Mouse (Mus musculus): Measurements from ENCODE around the gene Pou2f2. TPM values are rescaled to one million over a fixed set of nuclear protein-coding genes. Genes with fewer than 3 reads are reported as not detected.

The Pou2f2 gene
- polyA plus RNA-seq, 1 experiment from 2014 or later: 24.1 TPM

- WGBS: 89% methylated on average over 17 of the region's 17 CpGs
- no peaks in the 10 kb centered on the region for H3K4me1 ChIP-seq
- H3K9me3 ChIP-seq (replicated peaks): no peaks in the 10 kb centered on the region
- no peak overlapping the region for H3K9ac ChIP-seq (replicated peaks)
- H3K27me3 ChIP-seq (replicated peaks): no peaks in the 10 kb centered on the region
- H3K36me3 ChIP-seq: peaks cover 17% of the 10 kb centered on the region; the same call in 1 of the 2 replicates
- H3K27ac ChIP-seq (replicated peaks): no peak overlapping the region
- no peak for ATAC-seq (ENCODE audit: low FRiP score)
- H3K4me2 ChIP-seq: no peak overlapping the region
- no peak overlapping the region for H3K4me3 ChIP-seq (replicated peaks)
Observed at GRCm38 (mm10) chr7:25112178-25112955, 67.2 kb downstream of the Pou2f2 start.

GRCm38 (mm10) chr7:25110336-25110735, 69.2 kb downstream of the Pou2f2 start:
- 95% methylated on average over 9 of the region's 9 CpGs for WGBS

GRCm38 (mm10) chr7:25109355-25109754, 70.2 kb downstream of the Pou2f2 start:
- no peaks in the 10 kb centered on the region for H3K9me3 ChIP-seq (replicated peaks)
- H3K9ac ChIP-seq (replicated peaks): no peak overlapping the region
- peaks cover 6% of the 10 kb centered on the region; the same call in 1 of the 2 replicates for H3K36me3 ChIP-seq
- peaks cover 4% of the 10 kb centered on the region; the same call in 1 of the 2 replicates for H3K4me1 ChIP-seq
- H3K27me3 ChIP-seq (replicated peaks): no peaks in the 10 kb centered on the region
- no peak overlapping the region for H3K27ac ChIP-seq (replicated peaks)
- ATAC-seq (ENCODE audit: low FRiP score): no peak
- H3K4me2 ChIP-seq: no peak overlapping the region
- no peak overlapping the region for H3K4me3 ChIP-seq (replicated peaks)
- 80% methylated on average over 12 of the region's 12 CpGs for WGBS

More at GRCm38 (mm10) chr7:25110336-25110735, 69.2 kb downstream of the Pou2f2 start:
- Histone ChIP-seq H3K27me3 (replicated peaks) (no peaks in the 10 kb centered on the region), H3K36me3 (peaks cover 15% of the 10 kb centered on the region; the same call in 1 of the 2 replicates), H3K9me3 (replicated peaks) (no peaks in the 10 kb centered on the region), H3K27ac (replicated peaks) (no peak overlapping the region), H3K4me3 (replicated peaks) (no peak overlapping the region), H3K4me1 (peaks cover 4% of the 10 kb centered on the region; the same call in 1 of the 2 replicates), H3K4me2 (no peak overlapping the region), H3K9ac (replicated peaks) (no peak overlapping the region)
- no peak for ATAC-seq (ENCODE audit: low FRiP score)

- Histone ChIP-seq H3K9ac (replicated peaks) (no peak overlapping the region), H3K4me1 (peaks cover 4% of the 10 kb centered on the region; the same call in 1 of the 2 replicates), H3K27ac (replicated peaks) (no peak overlapping the region), H3K9me3 (replicated peaks) (no peaks in the 10 kb centered on the region), H3K4me2 (no peak overlapping the region), H3K27me3 (replicated peaks) (no peaks in the 10 kb centered on the region), H3K4me3 (replicated peaks) (no peak overlapping the region), H3K36me3 (0 out of 2 replicates have a peak, but pooled peaks cover 2% of the 10 kb centered on the region)
- 46% methylated on average over 17 of the region's 17 CpGs for WGBS
- no peak for ATAC-seq (ENCODE audit: low FRiP score)
Observed at GRCm38 (mm10) chr7:25106790-25107502, 72.6 kb downstream of the Pou2f2 start.

GRCm38 (mm10) chr7:25105411-25106160, 73.9 kb downstream of the Pou2f2 start:
- Histone ChIP-seq H3K4me3 (replicated peaks) (no peak overlapping the region), H3K27me3 (replicated peaks) (no peaks in the 10 kb centered on the region), H3K9ac (replicated peaks) (no peak overlapping the region), H3K36me3 (no peaks in the 10 kb centered on the region), H3K4me1 (peaks cover 4% of the 10 kb centered on the region; the same call in 1 of the 2 replicates), H3K27ac (replicated peaks) (peak overlapping the region; percentile 54; the same call in 1 of the 2 replicates), H3K4me2 (no peak overlapping the region), H3K9me3 (replicated peaks) (no peaks in the 10 kb centered on the region)
- ATAC-seq (ENCODE audit: low FRiP score): peak; percentile 59
- WGBS: 14% methylated on average over 17 of the region's 17 CpGs

DNA sequence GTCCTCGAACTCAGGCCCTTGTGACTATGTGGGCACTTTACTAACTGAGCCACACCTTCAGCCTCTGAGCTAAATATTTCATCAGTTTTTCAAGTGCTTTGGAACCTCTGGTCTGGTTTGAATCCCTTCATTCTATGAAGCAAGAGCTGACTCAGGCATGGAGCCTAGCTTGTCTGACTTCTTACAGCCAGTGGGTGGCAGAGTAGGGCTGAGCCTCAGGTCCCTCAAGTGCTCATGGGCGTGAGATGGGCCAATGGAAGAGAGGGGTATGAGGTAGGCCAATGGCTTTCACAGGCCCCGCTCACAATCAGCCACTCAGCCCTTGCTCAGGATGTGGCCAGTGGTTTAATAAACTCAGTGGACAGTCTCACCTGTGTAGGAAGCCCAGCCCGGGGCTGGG, 79.9 kb downstream of the Pou2f2 start:
- no peak overlapping the region for H3K4me3 ChIP-seq (replicated peaks)
- no peak for ATAC-seq (ENCODE audit: low FRiP score)
- H3K4me2 ChIP-seq: no peak overlapping the region
- 61% methylated on average over 4 of the region's 4 CpGs for WGBS
- no peaks in the 10 kb centered on the region for H3K9me3 ChIP-seq (replicated peaks)
- H3K27me3 ChIP-seq (replicated peaks): no peaks in the 10 kb centered on the region
- H3K4me1 ChIP-seq: no peaks in the 10 kb centered on the region
- no peak overlapping the region for H3K27ac ChIP-seq (replicated peaks)
- H3K9ac ChIP-seq (replicated peaks): no peak overlapping the region
- H3K36me3 ChIP-seq: peaks cover 24% of the 10 kb centered on the region

- no peak overlapping the region for H3K9ac ChIP-seq (replicated peaks)
- no peak overlapping the region for H3K4me2 ChIP-seq
- no peaks in the 10 kb centered on the region for H3K27me3 ChIP-seq (replicated peaks)
- WGBS: 80% methylated on average over 3 of the region's 3 CpGs
- H3K4me3 ChIP-seq (replicated peaks): no peak overlapping the region
- no peaks in the 10 kb centered on the region for H3K4me1 ChIP-seq
- H3K9me3 ChIP-seq (replicated peaks): no peaks in the 10 kb centered on the region
- H3K36me3 ChIP-seq: peaks cover 24% of the 10 kb centered on the region
- no peak overlapping the region for H3K27ac ChIP-seq (replicated peaks)
- no peak for ATAC-seq (ENCODE audit: low FRiP score)
Observed at GRCm38 (mm10) chr7:25098169-25098568, 81.4 kb downstream of the Pou2f2 start.

DNA sequence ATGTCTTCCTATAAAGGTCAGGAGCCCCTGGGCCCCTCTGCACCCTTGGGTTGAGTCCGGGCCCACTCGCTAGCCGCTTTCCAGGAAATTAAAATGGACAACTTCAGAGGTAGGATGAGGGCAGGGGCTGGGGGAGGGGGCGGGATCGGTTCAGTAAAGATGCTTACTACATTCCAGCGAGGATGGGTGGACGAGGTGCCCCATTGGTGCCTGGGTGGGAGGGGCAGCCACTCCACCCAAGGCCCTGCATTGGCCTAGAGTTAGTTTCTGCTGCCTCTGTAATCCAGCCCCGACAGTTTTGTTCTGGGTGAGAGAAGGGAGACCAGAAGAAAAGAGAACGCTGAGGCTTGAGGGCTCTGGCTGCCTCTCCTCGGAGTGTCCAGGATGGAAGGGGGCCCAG, 89.7 kb downstream of the Pou2f2 start:
- Histone ChIP-seq H3K27ac (replicated peaks) (no peak overlapping the region), H3K9me3 (replicated peaks) (no peaks in the 10 kb centered on the region), H3K4me3 (replicated peaks) (no peak overlapping the region), H3K9ac (replicated peaks) (no peak overlapping the region), H3K4me1 (0 out of 2 replicates have a peak, but pooled peaks cover 5% of the 10 kb centered on the region), H3K27me3 (replicated peaks) (no peaks in the 10 kb centered on the region), H3K4me2 (no peak overlapping the region), H3K36me3 (peaks cover 17% of the 10 kb centered on the region; the same call in 1 of the 2 replicates)
- 31% methylated on average over 10 of the region's 10 CpGs for WGBS
- no peak for ATAC-seq (ENCODE audit: low FRiP score)

DNA sequence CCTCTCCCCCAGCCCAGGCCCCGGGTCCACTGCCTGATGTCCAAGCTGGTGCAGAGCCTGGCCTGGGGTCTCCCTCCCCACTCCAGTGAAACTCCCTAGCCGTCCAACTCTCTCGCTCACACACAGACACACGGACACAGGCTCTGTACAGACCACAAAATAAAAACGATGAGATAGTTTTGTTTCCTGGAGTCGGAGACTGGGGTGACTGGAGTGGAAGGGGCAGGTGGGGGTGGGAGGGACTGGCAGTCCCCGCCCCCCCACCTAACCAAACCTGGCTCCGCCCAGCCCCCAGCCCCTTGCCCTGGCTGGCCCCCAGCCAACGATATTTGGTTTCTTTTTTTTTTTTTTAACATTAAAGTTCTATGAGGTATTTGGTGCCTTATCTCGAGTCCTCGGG, 90.6 kb downstream of the Pou2f2 start:
- no peak overlapping the region for H3K9ac ChIP-seq (replicated peaks)
- WGBS: 46% methylated on average over 11 of the region's 11 CpGs
- ATAC-seq (ENCODE audit: low FRiP score): no peak
- no peaks in the 10 kb centered on the region for H3K9me3 ChIP-seq (replicated peaks)
- H3K4me3 ChIP-seq (replicated peaks): no peak overlapping the region
- H3K27ac ChIP-seq (replicated peaks): no peak overlapping the region
- H3K27me3 ChIP-seq (replicated peaks): no peaks in the 10 kb centered on the region
- peaks cover 26% of the 10 kb centered on the region for H3K36me3 ChIP-seq
- 0 out of 2 replicates have a peak, but pooled peaks cover 5% of the 10 kb centered on the region for H3K4me1 ChIP-seq
- no peak overlapping the region for H3K4me2 ChIP-seq

- no peaks in the 10 kb centered on the region for H3K9me3 ChIP-seq (replicated peaks)
- H3K4me2 ChIP-seq: no peak overlapping the region
- WGBS: 6% methylated on average over 10 of the region's 10 CpGs
- no peak overlapping the region for H3K4me3 ChIP-seq (replicated peaks)
- no peak overlapping the region for H3K9ac ChIP-seq (replicated peaks)
- no peak for ATAC-seq (ENCODE audit: low FRiP score)
- H3K36me3 ChIP-seq: peaks cover 30% of the 10 kb centered on the region
- no peaks in the 10 kb centered on the region for H3K27me3 ChIP-seq (replicated peaks)
- no peak overlapping the region for H3K27ac ChIP-seq (replicated peaks)
- H3K4me1 ChIP-seq: 0 out of 2 replicates have a peak, but pooled peaks cover 5% of the 10 kb centered on the region
Observed at GRCm38 (mm10) chr7:25088531-25088930, 91.0 kb downstream of the Pou2f2 start.

DNA sequence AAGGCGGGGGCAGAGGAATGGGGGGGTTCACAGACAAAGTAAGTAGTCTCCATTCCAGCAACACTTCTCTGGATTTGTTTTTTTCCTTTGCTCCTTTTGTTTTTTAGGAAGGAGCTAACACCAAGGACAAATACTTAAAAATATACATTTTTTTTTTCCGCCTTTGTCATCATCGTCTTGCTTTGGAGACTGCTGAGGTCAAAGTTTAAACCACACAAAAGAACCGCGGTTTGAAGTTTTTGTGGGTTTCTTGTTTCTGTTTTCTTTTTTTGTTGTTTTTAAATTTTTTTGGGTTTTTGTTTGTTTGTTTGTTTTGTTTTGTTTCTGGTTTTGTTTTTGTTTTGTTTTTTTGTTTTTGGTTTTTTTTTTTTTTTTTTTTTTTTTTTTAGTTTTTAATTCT, 91.6 kb downstream of the Pou2f2 start:
- Histone ChIP-seq H3K9ac (replicated peaks) (no peak overlapping the region), H3K27me3 (replicated peaks) (no peaks in the 10 kb centered on the region), H3K4me1 (0 out of 2 replicates have a peak, but pooled peaks cover 5% of the 10 kb centered on the region)

More for the DNA sequence above, 91.6 kb downstream of the Pou2f2 start:
- no peaks in the 10 kb centered on the region for H3K9me3 ChIP-seq (replicated peaks)
- no peak overlapping the region for H3K4me2 ChIP-seq
- 59% methylated on average over 5 of the region's 5 CpGs for WGBS
- peaks cover 35% of the 10 kb centered on the region for H3K36me3 ChIP-seq
- H3K27ac ChIP-seq (replicated peaks): no peak overlapping the region
- ATAC-seq (ENCODE audit: low FRiP score): no peak
- no peak overlapping the region for H3K4me3 ChIP-seq (replicated peaks)

All from neural tube, embryonic 15.5 days (tissue).